Mouse (Mus musculus): Measurements from ENCODE around the gene Psmd1.
"Not testable (repeated sequence)": the region's sequence is repeated elsewhere in the genome, so short reads cannot be mapped to it uniquely, and the experiment has no call there.

Gene Psmd1

DNA sequence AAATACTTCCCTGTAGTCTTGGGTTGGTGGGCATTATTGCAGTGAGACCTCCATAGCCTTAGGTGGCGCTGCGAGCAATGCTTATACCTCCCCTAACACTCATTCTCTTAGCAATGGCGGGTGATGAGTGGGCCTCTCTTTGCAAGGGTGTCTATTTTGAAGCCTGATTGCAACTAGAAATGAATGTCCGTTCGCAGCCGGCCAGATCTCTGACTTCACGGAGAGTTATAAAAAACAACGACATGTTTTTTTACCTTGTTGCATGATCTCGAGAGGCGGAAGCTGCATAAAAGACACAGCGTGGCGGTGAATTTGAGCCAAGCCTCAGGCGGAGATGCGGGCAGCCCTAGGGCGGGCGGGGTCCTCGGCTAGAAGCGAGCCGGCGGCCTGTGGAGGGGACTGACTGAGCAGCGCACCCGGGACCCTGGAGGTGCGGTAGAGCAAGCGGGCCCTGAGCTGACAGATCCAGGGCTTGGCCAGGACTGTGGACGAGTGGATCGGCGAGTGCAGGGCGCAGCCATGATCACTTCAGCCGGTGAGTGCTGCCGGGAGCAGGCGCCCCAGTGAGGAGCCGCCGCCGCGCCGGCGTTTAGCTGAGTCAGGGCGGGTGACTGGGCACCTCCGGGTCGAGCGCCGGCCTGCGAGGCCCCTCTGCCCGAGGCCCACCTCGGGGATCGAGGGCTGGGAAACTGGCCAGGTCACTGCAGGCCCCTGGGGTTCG is at the start of gene Psmd1:
TSS of gene Psmd1 (plus strand) at position 117 of the 721 bp plus-strand sequence.
- peak; percentile 93 for DNase-seq (ENCODE audit: low spot score)

DNA sequence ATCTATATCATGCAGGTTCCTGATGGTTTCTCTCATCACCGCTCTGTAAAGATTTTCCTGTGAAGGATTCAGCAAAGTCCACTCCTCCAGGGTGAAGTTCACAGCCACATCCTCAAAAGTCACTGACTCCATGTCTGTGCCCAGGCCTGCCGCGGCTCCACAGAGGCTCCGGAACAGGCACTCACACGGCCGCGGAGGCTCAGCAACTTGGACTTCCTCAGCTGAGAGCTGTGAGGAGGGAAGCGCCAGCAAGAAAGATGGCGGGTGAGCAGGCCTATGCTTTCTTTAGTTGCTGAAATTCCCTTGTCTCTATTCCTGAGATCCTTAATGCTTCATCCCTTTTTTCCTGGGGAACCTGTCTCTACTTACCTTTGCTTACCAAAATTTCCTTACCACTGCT is 48.4 kb upstream of the Psmd1 start:
- DNase-seq (ENCODE audit: low spot score): not testable (repeated sequence)

DNA sequence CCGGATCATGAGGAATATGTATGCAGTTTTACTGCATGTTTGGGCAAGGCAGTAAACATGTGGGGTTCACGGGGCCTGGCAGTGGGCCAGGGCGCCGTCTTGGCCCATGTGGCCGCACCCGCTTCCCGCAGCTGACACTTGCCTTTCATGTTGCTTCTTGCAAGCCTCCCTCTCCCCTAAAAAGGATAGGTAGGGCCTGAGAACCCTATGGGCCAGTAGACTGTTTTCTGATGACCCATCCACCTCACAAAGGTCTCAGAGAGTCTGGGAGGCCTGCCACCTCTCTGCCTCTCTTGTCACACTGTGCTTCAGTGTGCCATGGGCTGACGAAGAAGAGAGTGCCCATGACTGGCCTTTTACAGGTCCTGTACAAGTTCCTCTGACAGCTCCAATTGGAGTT is 47.7 kb upstream of the Psmd1 start, which contains the start of gene Spata3:
TSS of gene Spata3 (plus strand) at position 301 of the 400 bp plus-strand sequence.
- DNase-seq (ENCODE audit: low spot score): no peak

DNA sequence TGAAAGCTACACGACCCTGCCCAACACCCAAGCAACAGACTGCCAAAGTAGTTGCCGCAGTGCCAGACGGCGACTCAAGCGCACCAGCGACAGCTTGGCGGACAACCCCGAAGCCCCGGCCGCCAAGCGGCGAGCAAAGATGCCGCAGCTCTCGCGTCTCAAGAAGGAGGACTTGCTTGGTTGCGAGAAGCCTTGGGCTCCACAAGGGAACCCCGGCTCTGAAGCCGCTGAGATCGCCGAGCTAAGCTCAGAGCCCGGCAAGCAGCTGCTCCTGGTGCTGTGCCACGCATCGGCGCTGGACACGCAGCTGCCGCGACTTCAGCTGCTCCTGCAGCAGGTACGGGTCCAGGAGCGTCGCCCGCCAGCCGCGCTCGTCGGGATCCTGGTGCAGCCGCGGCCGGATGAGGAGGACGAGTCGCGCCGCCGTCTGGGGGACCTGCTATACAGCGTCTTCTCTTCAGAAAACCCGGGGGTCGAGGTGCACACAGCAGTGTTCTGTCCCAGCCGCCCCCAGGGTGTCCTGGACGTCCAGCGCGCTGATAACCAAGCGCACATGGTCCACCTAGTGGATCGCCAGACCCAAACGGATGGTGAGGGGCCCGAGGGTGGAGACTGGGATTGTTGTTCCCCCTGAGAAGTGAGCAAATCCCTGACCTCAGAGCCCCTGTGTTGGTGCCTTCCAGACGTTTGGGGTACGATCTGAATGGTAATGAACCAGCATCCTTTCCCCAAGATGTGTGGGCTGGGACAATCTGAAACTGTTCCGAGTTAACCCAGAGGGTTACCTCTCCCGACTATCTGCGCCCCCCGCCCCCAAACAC is 45.7 kb upstream of the Psmd1 start:
- DNase-seq (ENCODE audit: low spot score): no peak

DNA sequence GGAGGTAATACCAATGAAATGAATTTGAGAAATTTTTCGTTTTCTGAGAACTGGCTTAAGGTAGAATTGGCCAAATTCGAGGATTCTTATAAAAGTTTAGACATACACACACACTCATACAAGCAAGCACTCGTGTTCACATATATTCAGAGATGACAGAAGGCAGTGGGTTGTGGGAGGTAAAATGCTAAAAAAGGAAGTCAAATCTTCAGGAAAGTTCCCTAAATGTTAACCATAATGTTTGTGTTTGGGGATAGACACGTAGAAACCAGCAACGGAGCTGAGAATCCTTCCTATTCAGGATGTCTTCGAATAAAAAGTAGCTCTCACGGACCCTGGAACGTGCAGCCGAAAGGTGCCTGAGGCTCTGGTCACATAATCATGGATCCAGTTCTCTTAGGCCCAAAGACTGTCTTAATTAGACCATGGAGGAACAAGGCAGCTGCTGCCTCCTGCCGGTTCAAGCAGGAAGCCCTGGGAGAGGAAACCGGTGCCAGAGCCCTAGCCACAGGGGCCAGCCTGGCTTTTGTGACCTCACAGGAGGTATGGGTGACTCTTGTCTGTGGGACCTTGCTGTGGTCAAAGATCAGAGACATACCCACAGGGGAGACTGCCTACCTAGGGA is 42.7 kb upstream of the Psmd1 start:
- DNase-seq (ENCODE audit: low spot score): no peak

DNA sequence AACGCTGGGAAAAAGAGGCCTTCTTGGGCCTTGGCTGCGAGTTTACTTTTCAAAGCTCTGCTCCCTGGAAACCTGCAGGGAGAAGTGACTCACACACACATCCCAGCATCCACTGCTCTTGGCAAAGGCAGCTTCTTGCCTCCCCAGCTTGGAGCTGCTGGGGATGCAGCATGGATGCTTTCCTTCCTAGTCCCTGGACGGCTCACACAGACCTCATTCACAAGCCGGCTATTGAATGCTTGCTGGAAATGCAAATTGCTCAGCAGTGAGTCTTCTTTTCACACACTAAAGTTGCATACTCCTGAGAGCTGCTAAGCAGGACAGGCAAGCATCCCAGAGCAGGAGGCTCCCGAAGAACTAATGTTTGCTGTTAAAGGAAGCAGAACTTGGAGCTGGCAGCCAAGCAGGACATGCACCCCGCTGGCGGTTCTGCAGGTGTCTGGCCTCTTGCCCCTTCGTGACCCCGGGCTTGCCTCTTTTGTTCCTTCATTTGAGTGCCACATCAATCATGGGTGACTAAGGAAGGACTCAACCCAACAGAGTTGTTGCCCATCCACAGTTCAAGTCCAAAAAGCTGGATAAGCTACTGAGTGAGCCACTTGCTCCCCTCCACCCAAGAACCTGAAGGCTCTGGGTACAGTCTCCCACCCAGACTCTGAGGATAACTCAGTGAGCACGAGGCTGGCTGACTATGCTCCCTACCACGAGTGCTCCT is 31.8 kb upstream of the Psmd1 start:
- no peak for DNase-seq (ENCODE audit: low spot score)

DNA sequence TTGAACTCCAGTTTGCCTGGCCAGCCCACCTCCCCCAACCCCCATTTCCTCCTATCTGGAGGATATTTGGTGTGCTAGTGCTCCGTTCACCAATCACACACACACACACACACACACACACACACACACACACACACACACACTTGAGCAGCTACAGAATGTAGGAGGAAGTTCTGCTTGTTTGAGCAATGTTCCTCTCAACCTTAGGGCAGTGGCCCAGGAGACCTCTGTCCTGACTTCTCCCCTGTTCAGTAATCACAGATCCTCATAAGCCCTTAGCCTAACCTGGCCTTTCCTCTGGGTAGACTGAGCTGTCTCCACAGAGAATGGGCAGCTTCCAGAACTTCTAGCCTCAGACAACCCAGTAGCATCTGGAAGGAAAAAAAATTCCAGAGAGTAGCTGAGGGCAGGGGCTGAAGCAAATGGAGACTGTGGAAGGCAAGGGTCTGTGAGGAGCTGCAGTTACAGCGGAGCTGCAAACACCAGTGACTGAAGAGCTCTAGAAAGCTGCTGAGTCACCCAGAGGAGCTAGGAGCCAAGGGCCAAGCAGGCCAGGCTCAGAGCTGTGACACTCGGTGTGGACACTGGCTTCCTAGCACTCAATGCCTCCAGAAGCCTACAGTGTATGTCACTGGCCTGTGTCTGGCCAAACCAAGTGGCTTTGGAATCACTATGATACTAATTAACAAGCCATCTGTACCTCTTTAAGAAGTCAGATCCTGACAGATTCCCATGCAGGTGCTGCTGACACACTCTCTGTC is 25.8 kb upstream of the Psmd1 start:
- DNase-seq (ENCODE audit: low spot score): peak; percentile 27

DNA sequence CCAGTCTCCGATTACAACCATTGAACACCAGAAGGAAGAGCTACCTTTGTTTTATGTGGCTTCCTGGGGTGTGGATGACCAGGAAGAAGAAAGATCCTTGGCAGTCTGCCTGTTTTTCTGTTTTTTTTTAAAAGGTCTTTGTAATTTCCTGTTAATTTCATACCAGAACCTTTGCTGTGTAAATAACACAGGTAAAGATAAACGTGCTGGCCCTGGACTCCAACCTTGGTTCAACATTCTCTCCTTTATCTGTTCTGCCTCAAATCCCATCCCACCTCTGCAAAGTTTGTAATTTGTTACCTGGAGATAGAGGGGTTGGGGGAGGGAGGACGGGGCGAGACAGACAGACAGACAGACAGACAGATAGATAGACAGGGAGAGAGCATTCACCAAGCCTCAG is 24.1 kb upstream of the Psmd1 start:
- DNase-seq (ENCODE audit: low spot score): no peak

DNA sequence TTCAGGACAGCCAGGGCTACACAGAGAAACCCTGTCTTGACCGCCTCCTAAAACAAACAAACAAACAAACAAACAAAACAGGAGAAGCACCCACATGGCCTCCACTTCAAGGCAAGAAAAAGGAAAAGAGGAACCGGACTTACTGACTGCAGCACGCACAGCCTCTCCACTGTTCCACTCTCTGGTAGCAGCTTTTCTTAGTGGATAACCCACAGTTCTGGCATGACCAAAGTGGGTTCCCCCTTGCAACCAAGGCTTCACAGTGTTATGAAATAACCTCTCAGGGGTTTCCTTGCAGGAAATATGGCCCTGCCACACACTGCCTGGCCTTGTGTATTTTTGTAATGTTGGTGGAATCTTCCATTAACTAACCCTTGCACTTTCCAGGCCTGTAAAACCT is 23.4 kb upstream of the Psmd1 start:
- DNase-seq (ENCODE audit: low spot score): no peak

DNA sequence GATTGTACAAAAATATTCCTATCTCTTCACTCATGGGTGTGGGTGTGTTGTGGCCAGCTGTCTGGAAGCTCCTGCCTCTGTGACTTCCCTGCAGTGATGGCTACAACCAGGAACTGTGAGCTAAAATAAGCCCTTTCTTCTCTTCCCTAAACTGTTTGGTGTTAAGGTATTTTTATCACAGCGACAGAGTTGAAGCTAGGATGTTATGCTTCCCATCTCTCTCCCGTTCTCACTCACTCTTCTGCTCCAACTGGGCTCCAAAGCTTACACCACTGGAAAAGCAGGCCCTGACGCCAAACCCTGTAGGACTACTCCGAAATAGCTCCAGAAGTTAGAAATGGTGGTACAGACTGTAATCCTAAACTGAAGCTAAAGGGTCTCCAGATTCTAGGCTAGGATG is 19.1 kb upstream of the Psmd1 start:
- no peak for DNase-seq (ENCODE audit: low spot score)

DNA sequence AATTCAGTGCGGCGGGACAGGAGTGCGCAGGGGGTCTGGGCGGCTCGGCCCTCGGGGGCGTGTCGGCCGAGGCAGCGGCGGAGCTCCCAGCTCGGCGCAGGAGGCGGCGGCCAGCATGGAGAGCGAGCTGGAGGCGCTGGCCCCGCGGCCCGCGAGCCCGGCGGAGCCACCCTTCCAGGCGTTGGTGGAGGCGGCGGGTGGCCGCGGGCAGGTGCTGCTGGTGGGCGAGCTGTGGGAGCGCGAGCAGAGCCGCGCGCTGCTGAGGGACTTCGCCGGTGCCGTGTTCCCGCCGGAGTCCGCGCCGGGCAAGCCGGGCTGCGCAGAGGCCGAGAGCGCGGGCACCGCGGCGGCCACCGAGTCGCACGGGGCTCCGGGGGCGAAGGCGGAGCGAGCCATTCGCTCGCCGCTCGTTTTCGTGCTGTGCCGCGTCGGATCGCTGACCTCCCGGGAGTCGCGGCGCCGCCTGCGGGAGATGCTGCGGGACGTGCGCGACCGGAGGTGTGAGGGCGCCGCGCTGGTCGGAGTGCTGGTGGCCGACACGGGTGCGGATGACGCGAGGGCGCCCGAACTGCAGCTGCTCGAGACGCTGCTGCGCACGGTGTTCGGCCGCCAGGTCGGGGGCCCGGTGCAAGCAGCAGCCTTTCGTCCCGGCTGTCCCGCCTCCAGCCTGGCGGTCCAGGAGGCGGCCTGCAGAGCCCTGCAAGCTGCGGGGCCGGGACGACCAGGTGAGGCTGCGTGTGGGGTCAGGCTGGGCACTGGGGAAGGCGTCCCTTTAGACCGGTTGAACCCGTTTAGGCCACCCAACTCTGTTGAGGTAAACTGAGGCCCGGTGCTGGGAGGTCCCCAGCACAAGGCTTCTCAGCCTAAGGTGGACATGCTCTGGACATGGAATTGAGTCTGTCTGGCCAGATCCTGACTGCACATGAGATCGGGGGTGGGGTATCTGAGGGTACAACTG is 18.1 kb upstream of the Psmd1 start, which contains the start of gene 2810459M11Rik:
TSS of gene 2810459M11Rik (plus strand) at position 16 of the 958 bp plus-strand sequence.
- no peak for DNase-seq (ENCODE audit: low spot score)

DNA sequence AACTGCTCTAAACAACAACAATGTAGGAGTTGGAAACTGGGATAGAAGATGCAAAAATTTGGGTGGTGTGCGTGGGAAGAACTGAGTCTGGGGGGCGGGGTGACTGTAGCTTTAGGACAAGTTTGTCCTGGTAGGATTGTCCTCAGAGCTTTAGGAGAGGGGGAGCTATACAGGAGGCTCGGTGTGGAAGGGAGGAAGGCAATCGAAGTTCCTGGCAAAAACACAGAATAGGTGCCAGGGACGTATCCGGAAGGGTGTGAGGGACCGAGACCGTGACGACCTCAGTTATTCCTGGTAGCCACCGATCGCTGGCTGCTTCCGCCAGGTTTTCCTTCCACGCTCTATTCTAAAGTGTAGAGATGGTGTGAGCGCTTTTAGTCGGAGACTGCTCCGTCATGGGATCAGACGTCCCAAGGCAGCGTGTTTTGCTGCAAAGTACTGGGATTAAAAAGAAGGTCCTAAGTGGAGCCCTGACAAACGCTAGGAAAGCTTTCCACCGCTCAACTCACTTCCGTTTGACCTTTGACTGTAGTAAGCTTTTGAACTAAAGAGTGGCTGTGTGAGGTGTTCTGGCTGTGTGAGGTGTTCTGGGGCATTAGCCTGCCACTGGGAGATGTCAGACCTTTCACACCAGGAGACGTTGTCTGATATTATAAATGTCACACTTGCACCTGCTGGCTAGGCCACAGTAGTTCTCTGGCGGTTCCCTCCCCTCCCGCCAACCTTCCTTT is 17.2 kb upstream of the Psmd1 start:
- DNase-seq (ENCODE audit: low spot score): no peak

DNA sequence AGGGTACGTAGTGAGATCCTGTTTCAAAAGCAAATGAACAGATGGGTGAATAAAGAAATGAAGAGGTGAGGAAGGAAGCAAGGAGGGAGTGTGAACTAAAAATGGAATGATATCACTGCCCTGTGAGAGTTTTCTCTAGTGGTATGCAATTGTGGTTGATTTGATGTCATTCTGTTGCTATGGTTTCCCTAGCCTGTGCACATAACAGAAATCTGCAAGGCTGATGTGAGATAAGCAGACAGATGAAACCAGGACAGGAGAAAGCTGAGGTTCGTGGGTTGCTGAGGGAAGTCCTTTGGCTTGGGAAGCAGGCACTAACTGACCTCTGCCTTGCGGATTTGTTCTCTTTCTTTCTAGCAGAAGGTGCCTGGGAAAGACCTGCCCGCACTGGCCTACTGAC is 16.0 kb upstream of the Psmd1 start:
- peak; percentile 32 for DNase-seq (ENCODE audit: low spot score)

DNA sequence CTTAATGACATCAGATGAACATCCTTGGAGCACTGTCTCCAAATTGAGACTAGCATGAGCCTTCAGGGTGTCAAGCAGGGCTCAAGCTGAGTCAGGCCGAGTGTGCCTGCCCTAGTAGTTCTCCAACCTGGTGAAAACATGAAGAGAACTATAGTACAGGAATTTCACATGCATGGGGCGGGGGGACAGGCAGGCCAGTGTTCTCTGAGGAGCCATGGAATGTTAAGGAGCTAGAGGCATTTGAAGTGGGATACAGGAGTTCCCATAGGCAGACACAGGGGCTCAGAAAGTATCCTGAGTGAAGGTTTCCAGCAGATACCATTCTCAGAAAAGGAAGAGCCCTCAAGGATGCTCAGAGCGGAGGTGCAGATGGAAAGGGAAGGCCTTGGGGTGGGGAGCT is 15.4 kb upstream of the Psmd1 start:
- DNase-seq (ENCODE audit: low spot score): no peak

DNA sequence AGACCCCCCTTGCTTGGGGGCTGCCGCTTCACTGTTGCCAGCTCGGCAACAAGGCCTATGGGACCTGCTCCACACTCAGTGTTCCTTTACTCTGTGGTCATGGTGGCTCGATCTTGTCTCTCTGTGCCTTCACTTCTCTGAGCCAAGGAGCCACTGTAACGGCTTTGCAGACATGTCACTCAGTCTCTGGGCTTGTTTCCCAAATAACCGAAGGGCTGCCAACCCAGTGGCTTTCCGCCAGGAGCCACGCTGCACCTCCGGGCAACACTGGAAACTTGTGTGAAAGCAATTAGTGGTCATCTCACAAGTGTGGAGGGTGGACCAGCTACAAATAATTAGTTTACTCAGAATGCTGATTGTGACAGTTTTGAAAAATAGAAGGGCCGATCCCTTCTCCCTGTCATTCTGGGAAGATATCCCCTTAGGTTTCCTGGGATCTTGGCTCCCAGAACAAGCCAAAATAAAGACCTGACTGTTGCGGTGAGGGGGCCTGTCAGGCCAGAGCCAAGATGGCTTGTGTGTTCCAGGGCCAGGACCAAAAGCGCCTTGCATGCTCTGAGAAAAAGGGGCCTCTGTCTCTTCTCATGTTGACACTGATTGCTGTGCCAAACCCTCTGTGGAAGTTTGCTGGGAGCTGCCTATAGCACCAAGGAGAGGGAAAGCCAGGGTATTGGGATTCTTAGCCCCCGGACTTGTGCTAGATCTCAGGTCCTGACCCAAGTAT is 10.8 kb upstream of the Psmd1 start:
- DNase-seq (ENCODE audit: low spot score): peak; percentile 60

DNA sequence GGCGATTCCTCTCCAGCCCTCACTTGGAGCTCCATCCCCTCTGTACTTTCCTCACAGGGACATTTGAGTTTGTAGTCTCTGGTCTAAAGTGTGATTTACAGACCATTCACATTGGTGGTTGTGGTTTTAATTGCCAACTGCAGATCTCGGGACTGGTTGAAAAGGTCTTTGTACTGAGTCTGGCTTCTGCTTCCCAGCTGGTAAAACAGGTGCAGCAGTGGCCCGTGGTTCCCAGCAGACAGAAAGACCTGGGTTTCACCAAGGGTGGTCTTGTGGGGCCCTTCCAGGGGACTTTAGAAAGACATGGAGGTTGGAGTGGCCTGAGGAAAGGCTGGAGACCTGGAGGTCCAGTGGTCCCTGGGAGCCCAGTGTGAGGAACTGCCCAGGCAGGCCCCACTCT is 9.2 kb upstream of the Psmd1 start:
- DNase-seq (ENCODE audit: low spot score): no peak

DNA sequence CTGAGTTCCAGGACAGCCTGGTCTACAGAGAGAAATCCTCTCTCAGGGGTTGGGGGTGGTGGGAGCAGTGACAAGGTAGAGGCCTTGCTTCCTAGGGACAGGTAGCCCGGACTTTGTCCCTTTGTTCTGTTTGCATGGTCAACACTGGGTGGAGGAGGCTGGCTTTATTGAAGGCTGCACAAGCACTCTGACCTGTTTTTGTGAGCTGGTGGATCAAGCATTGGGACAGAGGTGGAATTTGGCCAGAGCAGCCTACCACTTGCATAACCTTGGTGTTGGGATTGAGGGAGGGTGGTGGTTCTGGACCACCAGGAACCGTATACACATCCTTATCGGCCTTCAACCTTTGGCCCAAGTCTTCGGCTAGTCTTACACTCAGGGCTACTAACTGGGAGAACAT is 7.9 kb upstream of the Psmd1 start:
- no peak for DNase-seq (ENCODE audit: low spot score)

DNA sequence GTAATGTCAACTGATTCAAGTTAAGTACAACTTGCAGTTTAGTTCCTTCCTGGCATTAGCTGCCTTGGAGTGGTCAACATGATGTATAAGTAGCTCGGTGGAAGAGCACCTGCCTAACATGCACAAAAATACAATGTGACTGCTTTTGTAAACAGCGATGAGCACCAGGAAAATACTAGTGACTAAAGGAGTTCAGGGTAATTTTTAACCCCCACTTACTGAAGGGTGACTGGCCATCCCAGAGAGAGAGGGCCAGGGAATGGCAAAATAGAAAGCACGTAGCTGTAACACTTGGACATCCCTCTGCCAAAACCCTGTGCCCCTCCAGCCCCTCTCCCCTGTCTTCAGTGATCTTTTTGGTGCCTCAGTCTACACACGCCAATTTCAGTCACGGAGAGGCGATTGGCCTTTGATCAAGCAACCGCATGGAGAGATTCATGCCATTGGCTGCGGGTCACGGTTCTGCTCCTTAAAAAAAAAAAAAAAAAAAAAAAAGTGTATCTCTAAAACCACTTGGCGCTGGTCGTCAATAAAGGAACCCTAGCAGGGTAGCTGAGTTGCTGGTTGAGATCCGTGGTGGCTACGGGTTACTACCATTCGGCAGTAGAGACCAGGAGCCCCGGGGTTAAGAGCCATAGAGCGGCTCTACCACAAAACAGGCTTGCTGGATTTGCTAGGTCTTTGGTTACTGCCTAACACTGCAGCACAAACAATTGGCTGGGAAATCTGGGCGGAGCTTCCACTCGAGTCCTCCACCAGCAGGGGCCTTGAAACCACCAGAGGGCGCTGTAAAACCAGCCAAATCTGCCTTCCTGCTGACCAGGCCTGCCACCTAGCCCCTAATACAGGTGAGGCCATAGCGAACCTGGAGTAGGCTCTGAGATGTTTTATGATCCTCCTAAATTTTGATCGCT is 5.1 kb upstream of the Psmd1 start:
- peak; percentile 87 for DNase-seq (ENCODE audit: low spot score)
